ENCODE assay signal across 10 mouse cellular contexts in genomic region chr9:103113351-103113750, GRCm38 (mm10). TPM values are rescaled to one million over a fixed set of nuclear protein-coding genes. Genes with fewer than 3 reads are reported as not detected.
DNase-seq lines count a peak whose midpoint lies in the region; ATAC-seq lines count a peak whose summit lies in the region.
"Had no signal": no experiment of that assay in that cellular context is flagged by ENCODE, and none has a peak within 500 bp of the region (broad histone marks: within the 10 kb centered on the region; RNA-seq: fewer than 3 reads in every experiment).

No protein-coding gene starts in this region.

- H3K36me3 ChIP-seq in neural tube, embryonic 11.5 days (ENCODE audit: control insufficient read depth, insufficient read depth, low read length), result no peaks in the 10 kb centered on the region
- no peaks in the 10 kb centered on the region for H3K36me3 ChIP-seq in limb, embryonic 13.5 days
- no peaks in the 10 kb centered on the region for H3K36me3 ChIP-seq in splenic B cell, adult 2 months (ENCODE audit: control insufficient read depth, insufficient read depth, low read length, poor library complexity, severe bottlenecking)
- no peaks in the 10 kb centered on the region for H3K36me3 ChIP-seq in liver, embryonic 12.5 days

- no peak overlapping the region for H3K27ac ChIP-seq in neural tube, embryonic 11.5 days (ENCODE audit: low read depth, low read length)
- H3K27ac ChIP-seq in limb, embryonic 13.5 days, result no peak overlapping the region
- no peak overlapping the region for H3K27ac ChIP-seq in liver, embryonic 12.5 days
- H3K27ac ChIP-seq: liver, embryonic 14.5 days had no signal

- no peaks in the 10 kb centered on the region; the same call in 1 of the 2 replicates for H3K27me3 ChIP-seq in neural tube, embryonic 11.5 days (ENCODE audit: control insufficient read depth, insufficient read depth, low read length)
- peaks cover 58% of the 10 kb centered on the region for H3K27me3 ChIP-seq in limb, embryonic 13.5 days
- H3K27me3 ChIP-seq in splenic B cell, adult 2 months (ENCODE audit: control insufficient read depth, insufficient read depth, low read length, poor library complexity, severe bottlenecking), result no peaks in the 10 kb centered on the region
- peaks cover 65% of the 10 kb centered on the region for H3K27me3 ChIP-seq in liver, embryonic 12.5 days (replicated peaks)

- ATAC-seq in neural tube, embryonic 11.5 days (ENCODE audit: insufficient read depth, low FRiP score, low TSS enrichment), result no peak
- ATAC-seq in limb, embryonic 13.5 days (ENCODE audit: low FRiP score, low read depth), result no peak
- no peak for ATAC-seq in liver, embryonic 12.5 days

- WGBS in neural tube, embryonic 11.5 days, result 36% methylated on average over 10 of the region's 11 CpGs
- WGBS in limb, embryonic 13.5 days, result 33% methylated on average over 11 of the region's 11 CpGs
- WGBS in liver, embryonic 12.5 days (ENCODE audit: insufficient replicate concordance), result 45% methylated on average over 10 of the region's 11 CpGs

- peak; percentile 57 to 64 for DNase-seq in cerebellum, adult 18-20 months
- DNase-seq in cerebellum, adult 11 months, result no peak
- no peak for DNase-seq in neural tube, embryonic 11.5 days (ENCODE audit: low spot score)
- no peak for DNase-seq in neural tube, embryonic 10.5 days (ENCODE audit: extremely low spot score, low spot score)
- peak; percentile 48 for DNase-seq in splenic B cell, adult 2 months (ENCODE audit: low read depth, low spot score)
- DNase-seq in layer of hippocampus, adult 9-10 months (ENCODE audit: low spot score), result no peak
- DNase-seq: heart, postnatal 10 days had no signal

- H3K4me2 ChIP-seq in neural tube, embryonic 11.5 days (ENCODE audit: low read depth), result peak overlapping the region; percentile 89
- H3K4me2 ChIP-seq in limb, embryonic 13.5 days (replicated peaks), result peak overlapping the region; percentile 94
- no peak overlapping the region for H3K4me2 ChIP-seq in liver, embryonic 12.5 days

- H3K9ac ChIP-seq in neural tube, embryonic 11.5 days (ENCODE audit: low read length), result no peak overlapping the region; the same call in 1 of the 2 replicates
- no peak overlapping the region for H3K9ac ChIP-seq in limb, embryonic 13.5 days
- H3K9ac ChIP-seq in liver, embryonic 12.5 days, result no peak overlapping the region
- H3K9ac ChIP-seq: liver, embryonic 14.5 days had no signal

- peak overlapping the region; percentile 70 for H3K4me3 ChIP-seq in neural tube, embryonic 11.5 days (ENCODE audit: low read depth, low read length)
- H3K4me3 ChIP-seq in limb, embryonic 13.5 days, result no peak overlapping the region
- H3K4me3 ChIP-seq in liver, embryonic 12.5 days, result no peak overlapping the region

- H3K4me1 ChIP-seq in neural tube, embryonic 11.5 days (ENCODE audit: control insufficient read depth, insufficient read depth, low read length), result peaks cover 9% of the 10 kb centered on the region
- H3K4me1 ChIP-seq in limb, embryonic 13.5 days, result peaks cover 28% of the 10 kb centered on the region
- H3K4me1 ChIP-seq in liver, embryonic 12.5 days, result peaks cover 28% of the 10 kb centered on the region

- H3K9me3 ChIP-seq in neural tube, embryonic 11.5 days (ENCODE audit: control insufficient read depth, low read length), result no peaks in the 10 kb centered on the region
- no peaks in the 10 kb centered on the region for H3K9me3 ChIP-seq in limb, embryonic 13.5 days
- no peaks in the 10 kb centered on the region for H3K9me3 ChIP-seq in liver, embryonic 12.5 days (replicated peaks)

RNA-seq across cellular contexts. Expression of gene Rab6b, which starts 1.8 kb away (rescaled TPM):
- 18.1 and 22.5 TPM in 2 replicates for polyA plus RNA-seq in neural tube, embryonic 11.5 days (2014; fragmentation: Nextera tagmentation; extraction: Ambion mirVana)
- 5.6 and 6.1 TPM in 2 replicates for polyA plus RNA-seq in limb, embryonic 13.5 days (2015; fragmentation: Nextera tagmentation; extraction: Ambion mirVana)
- polyA plus RNA-seq in liver, embryonic 12.5 days (2016; fragmentation: Nextera tagmentation; extraction: Ambion mirVana), result 0.24 and 0.43 TPM in 2 replicates

Comparison
In these comparisons a context has a peak if more than half of its experiments do, and no peak if none do; other contexts are left out.
1. DNase-seq: peak in cerebellum, adult 18-20 months (2 of 2) and splenic B cell, adult 2 months (single experiment); none in cerebellum, adult 11 months (single experiment), neural tube, embryonic 11.5 days (single experiment), neural tube, embryonic 10.5 days (single experiment) and layer of hippocampus, adult 9-10 months (single experiment).